Mouse (Mus musculus): ENCODE measurements around the gene Smg6.

Smg6 gene

DNA sequence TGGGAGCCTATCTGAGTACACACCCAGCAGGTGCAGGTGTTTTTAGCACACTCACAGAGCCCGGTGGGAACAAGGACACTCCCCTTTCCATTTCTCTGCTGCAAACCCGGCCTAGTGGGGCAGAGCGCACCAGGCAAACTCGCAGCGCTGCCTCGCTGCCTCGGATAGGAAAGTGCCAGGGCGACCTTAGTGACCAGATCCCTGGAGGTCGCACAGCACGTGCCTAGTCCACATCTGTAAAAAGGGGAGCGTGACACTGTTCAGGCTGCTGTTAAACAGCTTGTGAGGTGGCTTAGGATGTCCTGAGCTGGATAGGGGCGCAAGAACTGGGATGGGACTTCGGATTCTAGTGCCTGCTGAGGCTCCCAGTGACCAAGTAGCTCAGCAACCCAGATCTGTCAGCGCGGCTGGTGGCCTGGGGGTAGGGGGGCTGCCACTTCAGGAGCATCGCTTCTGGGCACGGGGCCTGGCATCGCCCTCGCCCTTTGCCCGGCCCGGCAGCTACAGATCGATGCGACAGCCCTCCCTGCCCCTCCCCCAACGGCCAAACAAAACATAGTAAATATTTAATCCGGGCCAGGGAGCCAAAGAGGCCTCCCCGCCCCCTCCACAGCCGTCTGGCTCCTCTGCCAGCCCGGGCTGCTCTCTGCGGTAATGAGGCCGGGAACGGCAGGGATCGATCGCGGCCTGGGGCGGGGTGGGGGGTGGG is 287.9 kb downstream of the Smg6 start:
- DNase-seq (ENCODE audit: low read depth), result no peak

All from c-Kit-positive CD71-negative TER-119-negative erythroid progenitor cells, embryonic 14.5 days (primary cell).